Mouse (Mus musculus) limb, embryonic 14.5 days (tissue): ENCODE data around the gene Prlr. TPM values are rescaled to one million over a fixed set of nuclear protein-coding genes. Genes with fewer than 3 reads are reported as not detected.

Source experiments
- ATAC-seq: fragments of 200-750 bp; cut with Nextera tagmentation; 2 replicates; pipeline ENCODE4 v1.8.0; 2017; ENCODE audit warnings: low read depth, moderate number of reproducible peaks, moderate TSS enrichment; ENCODE audit not compliant: low FRiP score
- DNase-seq: peaks from one replicate; pipeline ENCODE4 v3.0.0-alpha.2; 2015; ENCODE audit warnings: low spot score
- H3K27ac ChIP-seq: fragments of 300-500 bp; sonication (generic); replicated peaks from 2 replicates; pipeline ENCODE4 v1.5.1; 2014; ENCODE audit warnings: low read depth, mild to moderate bottlenecking, low read length, moderate library complexity, mixed read lengths
- H3K27me3 ChIP-seq: fragments of 300-500 bp; sonication (generic); 2 replicates; pipeline ENCODE4 v1.6.1; 2014; ENCODE audit warnings: low read length, mixed read lengths; ENCODE audit not compliant: control insufficient read depth, insufficient read depth
- H3K36me3 ChIP-seq: fragments of 300-500 bp; sonication (generic); 2 replicates; pipeline ENCODE4 v1.6.1; 2014; ENCODE audit warnings: mild to moderate bottlenecking, low read length, moderate library complexity, mixed read lengths; ENCODE audit not compliant: control insufficient read depth, insufficient read depth
- H3K4me1 ChIP-seq: fragments of 300-500 bp; sonication (generic); 2 replicates; pipeline ENCODE4 v1.6.1; 2014; ENCODE audit warnings: antibody characterized with exemption, low read length, mixed read lengths; ENCODE audit not compliant: control insufficient read depth, insufficient read depth
- H3K4me2 ChIP-seq: fragments of 300-500 bp; sonication (generic); replicated peaks from 2 replicates; pipeline ENCODE4 v1.6.1; 2014; ENCODE audit warnings: low read depth, mild to moderate bottlenecking, low read length, moderate library complexity; ENCODE audit not compliant: severe bottlenecking
- H3K4me3 ChIP-seq: fragments of 300-500 bp; sonication (generic); replicated peaks from 2 replicates; pipeline ENCODE4 v1.5.1; 2014; ENCODE audit warnings: low read length
- H3K9ac ChIP-seq: fragments of 300-500 bp; sonication (generic); 2 replicates; pipeline ENCODE4 v1.6.1; 2014; ENCODE audit warnings: mild to moderate bottlenecking, low read depth, low read length, moderate library complexity; ENCODE audit not compliant: severe bottlenecking
- H3K9me3 ChIP-seq: fragments of 300-500 bp; sonication (generic); 2 replicates; pipeline ENCODE4 v1.6.1; 2016; ENCODE audit warnings: low read length; ENCODE audit not compliant: control insufficient read depth
- POLR2A ChIP-seq: fragments of 200-500 bp; IDR thresholded peaks from 2 replicates; pipeline ENCODE4 v1.8.0; 2012; ENCODE audit warnings: inconsistent platforms, mild to moderate bottlenecking, moderate library complexity, borderline replicate concordance; ENCODE audit not compliant: insufficient read depth, insufficient read length; ENCODE audit errors: extremely low read depth
- WGBS: fragments of 180-500 bp; shearing (Covaris S2); extraction: QIAGEN DNeasy Blood & Tissue Kit; methylation state at CpG from one replicate; pipeline ENCODE4 v1.1.7; 2014; 5-methylcytosine and 5-hydroxymethylcytosine counted together
- polyA plus RNA-seq, 2 experiments: library from polyadenylated mRNA; depleted of rRNA in 1 of 2; stranded (reverse) in 1 of 2; unstranded in 1 of 2; fragments of >200 nt; fragmentation: Nextera tagmentation in 1 of 2; extraction: Ambion mirVana in 1 of 2; gene quantifications; 2 replicates each; pipeline versions ENCODE4 v1.2.1 to v1.2.3; 2012 to 2014

The Prlr gene
- polyA plus RNA-seq (2012; rRNA removed) (0.31 and 0.49 TPM in 2 replicates), polyA plus RNA-seq (2014; fragmentation: Nextera tagmentation; extraction: Ambion mirVana) (1.7 and 2.0 TPM in 2 replicates)

GRCm38 (mm10) chr15:10177083-10177482 lies at the start of gene Prlr:
Prlr (plus strand) TSS chr15:10177238.
- ATAC-seq (no peak), DNase-seq (no peak)
- H3K4me1 ChIP-seq = peaks cover 9% of the 10 kb centered on the region
- H3K4me2 ChIP-seq = peak within 1 kb of the TSS; percentile 71
- peaks cover 19% of the 10 kb centered on the region; the same call in 1 of the 2 replicates for H3K27me3 ChIP-seq
- TF ChIP-seq POLR2A = no peak
- peak within 1 kb of the TSS; percentile 37 for H3K4me3 ChIP-seq
- H3K9me3 ChIP-seq = no peaks in the 10 kb centered on the region
- 2% methylated on average over 9 of the region's 9 CpGs for WGBS
- H3K27ac ChIP-seq = no peak within 1 kb of the TSS
- H3K9ac ChIP-seq = peak within 1 kb of the TSS; percentile 50
- H3K36me3 ChIP-seq = no peaks in the 10 kb centered on the region

GRCm38 (mm10) chr15:10133781-10134180 lies 43.3 kb upstream of the Prlr start:
- WGBS = 95% methylated on average over 2 of the region's 2 CpGs
- Histone ChIP-seq H3K4me1 (no peaks in the 10 kb centered on the region), H3K4me2 (no peak overlapping the region), H3K9me3 (no peaks in the 10 kb centered on the region), H3K9ac (no peak overlapping the region), H3K36me3 (no peaks in the 10 kb centered on the region), H3K27me3 (no peaks in the 10 kb centered on the region), H3K4me3 (no peak overlapping the region), H3K27ac (no peak overlapping the region)
- no peak for TF ChIP-seq POLR2A
- no peak for DNase-seq
- no peak for ATAC-seq

- Histone ChIP-seq H3K27me3 (no peaks in the 10 kb centered on the region), H3K4me1 (no peaks in the 10 kb centered on the region), H3K9me3 (no peaks in the 10 kb centered on the region), H3K4me2 (no peak overlapping the region), H3K4me3 (no peak overlapping the region), H3K36me3 (no peaks in the 10 kb centered on the region), H3K27ac (no peak overlapping the region), H3K9ac (no peak overlapping the region)
- no peak for TF ChIP-seq POLR2A
- WGBS = 74% methylated on average over 4 of the region's 4 CpGs
- DNase-seq = no peak
- ATAC-seq = no peak
Observed at GRCm38 (mm10) chr15:10134889-10135288, 42.1 kb upstream of the Prlr start.

- H3K9me3 ChIP-seq = no peaks in the 10 kb centered on the region
- DNase-seq = no peak
- H3K4me3 ChIP-seq = no peak overlapping the region
- H3K4me2 ChIP-seq = no peak overlapping the region
- TF ChIP-seq POLR2A = no peak
- no peaks in the 10 kb centered on the region for H3K36me3 ChIP-seq
- no peak overlapping the region for H3K9ac ChIP-seq
- no peaks in the 10 kb centered on the region for H3K4me1 ChIP-seq
- H3K27ac ChIP-seq = no peak overlapping the region
- H3K27me3 ChIP-seq = no peaks in the 10 kb centered on the region
- no peak for ATAC-seq
- WGBS = 90% methylated on average over 5 of the region's 5 CpGs
Observed at GRCm38 (mm10) chr15:10144520-10144919, 32.5 kb upstream of the Prlr start.

- no peak for DNase-seq
- Histone ChIP-seq H3K4me2 (no peak overlapping the region), H3K9me3 (no peaks in the 10 kb centered on the region), H3K27me3 (no peaks in the 10 kb centered on the region), H3K36me3 (no peaks in the 10 kb centered on the region), H3K4me3 (no peak overlapping the region), H3K27ac (no peak overlapping the region), H3K4me1 (no peaks in the 10 kb centered on the region), H3K9ac (no peak overlapping the region)
- TF ChIP-seq POLR2A = no peak
- 88% methylated on average over 4 of the region's 4 CpGs for WGBS
- no peak for ATAC-seq
Observed at GRCm38 (mm10) chr15:10148196-10148595, 28.8 kb upstream of the Prlr start.

GRCm38 (mm10) chr15:10160663-10161062 lies 16.4 kb upstream of the Prlr start:
- H3K36me3 ChIP-seq = no peaks in the 10 kb centered on the region
- no peak for TF ChIP-seq POLR2A
- H3K4me1 ChIP-seq = no peaks in the 10 kb centered on the region
- no peak overlapping the region for H3K4me2 ChIP-seq
- ATAC-seq (no peak), DNase-seq (no peak)
- no peak overlapping the region for H3K4me3 ChIP-seq
- H3K27me3 ChIP-seq = no peaks in the 10 kb centered on the region
- WGBS = 83% methylated on average over 2 of the region's 2 CpGs
- H3K9me3 ChIP-seq = no peaks in the 10 kb centered on the region
- H3K27ac ChIP-seq = no peak overlapping the region
- no peak overlapping the region for H3K9ac ChIP-seq
